ENCODE assay signal across 17 mouse cellular contexts in genomic region chr13:45267906-45268305, GRCm38 (mm10).
"Had no signal": no experiment of that assay in that cellular context is flagged by ENCODE, and none has a peak within 500 bp of the region (broad histone marks: within the 10 kb centered on the region; RNA-seq: fewer than 3 reads in every experiment).

No protein-coding gene starts in this region.

- ATAC-seq: intestine, embryonic 16.5 days had no signal

- H3K9me3 ChIP-seq: liver, embryonic 13.5 days; midbrain, embryonic 10.5 days; neural tube, embryonic 13.5 days; stomach, embryonic 15.5 days had no signal

- H3K4me2 ChIP-seq: liver, embryonic 13.5 days; neural tube, embryonic 13.5 days; stomach, embryonic 15.5 days had no signal

- H3K4me3 ChIP-seq: left cerebral cortex, adult 2 months; liver, embryonic 13.5 days; megakaryocyte, embryonic 14.5 days; midbrain, embryonic 10.5 days; myocyte; neural tube, embryonic 13.5 days; stomach, embryonic 15.5 days had no signal

- H3K27ac ChIP-seq: left cerebral cortex, adult 2 months; liver, embryonic 13.5 days; midbrain, embryonic 10.5 days; neural tube, embryonic 13.5 days; stomach, embryonic 15.5 days had no signal

- H3K4me1 ChIP-seq: liver, embryonic 13.5 days; stomach, embryonic 15.5 days had no signal

- H3K36me3 ChIP-seq: liver, embryonic 13.5 days; midbrain, embryonic 10.5 days; neural tube, embryonic 13.5 days; stomach, embryonic 15.5 days had no signal

- DNase-seq: kidney, adult 18-20 months; kidney, adult 9 months; kidney, postnatal 14 days; kidney, postnatal 4 days; liver, embryonic 13.5 days; lung, adult 2 months; retina, postnatal 1 day; right cerebral cortex, postnatal 25 days; spleen, adult 18-20 months; thymus, postnatal 25 days had no signal

- H3K27me3 ChIP-seq: neural tube, embryonic 13.5 days; stomach, embryonic 15.5 days had no signal

- H3K9ac ChIP-seq: liver, embryonic 13.5 days; neural tube, embryonic 13.5 days; stomach, embryonic 15.5 days had no signal
